In the genomic region with DNA sequence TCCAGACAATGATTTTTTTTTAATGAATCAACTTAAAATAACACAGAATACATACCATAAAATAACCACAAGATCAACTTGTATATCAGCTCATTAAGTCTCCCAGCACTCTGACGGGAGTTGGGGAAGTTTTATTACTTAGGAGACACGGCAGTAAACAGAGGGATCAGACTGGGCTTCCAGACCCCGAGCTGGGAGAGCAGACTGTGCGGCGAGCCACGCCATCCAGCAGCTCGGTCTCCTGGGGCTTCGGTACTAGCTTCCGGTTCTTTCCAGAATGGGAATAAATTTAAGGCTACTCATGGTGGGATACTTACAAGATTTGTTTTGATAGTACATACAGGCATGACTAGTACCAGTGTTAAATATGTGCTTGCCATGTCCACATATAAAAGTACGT, we compare ENCODE assay signal across 16 mouse cellular contexts.
"Had no signal": no experiment of that assay in that cellular context is flagged by ENCODE, and none has a peak within 500 bp of the region (broad histone marks: within the 10 kb centered on the region; RNA-seq: fewer than 3 reads in every experiment).

No protein-coding gene starts in this region.

- H3K4me3 ChIP-seq: layer of hippocampus, adult 2 months; limb, embryonic 15.5 days; liver, embryonic 12.5 days; midbrain, embryonic 12.5 days; neural tube, embryonic 13.5 days had no signal

- H3K9me3 ChIP-seq: limb, embryonic 15.5 days; liver, embryonic 12.5 days; midbrain, embryonic 12.5 days; neural tube, embryonic 13.5 days had no signal

- H3K9ac ChIP-seq: limb, embryonic 15.5 days; liver, embryonic 12.5 days; lung, embryonic 14.5 days; midbrain, embryonic 12.5 days; neural tube, embryonic 13.5 days had no signal

- H3K4me1 ChIP-seq: liver, embryonic 12.5 days had no signal

- H3K27me3 ChIP-seq: limb, embryonic 15.5 days; liver, embryonic 12.5 days; midbrain, embryonic 12.5 days; neural tube, embryonic 13.5 days had no signal

- H3K36me3 ChIP-seq: midbrain, embryonic 12.5 days; neural tube, embryonic 13.5 days had no signal

- ATAC-seq: hindbrain, embryonic 16.5 days; inflammation-experienced regulatory T-cells, adult 6 months; liver, embryonic 12.5 days; midbrain, embryonic 16.5 days had no signal

- H3K27ac ChIP-seq: layer of hippocampus, adult 2 months; liver, embryonic 12.5 days; midbrain, embryonic 12.5 days; neural tube, embryonic 13.5 days had no signal

- H3K4me2 ChIP-seq: limb, embryonic 15.5 days; liver, embryonic 12.5 days; lung, embryonic 14.5 days; midbrain, embryonic 12.5 days; neural tube, embryonic 13.5 days had no signal

- DNase-seq: lung, embryonic 14.5 days; lung, postnatal 10 days; lung, postnatal 4 days; retina, postnatal 1 day; right cerebral cortex, postnatal 4 days; spleen, adult 18-20 months; thymus, adult 2 months; thymus, postnatal 25 days had no signal
